Mouse (Mus musculus): ENCODE measurements around the gene Lmna.
A peak's percentile ranks its signal among the peaks of the same experiment; 100 is the strongest.

The Lmna gene

DNA sequence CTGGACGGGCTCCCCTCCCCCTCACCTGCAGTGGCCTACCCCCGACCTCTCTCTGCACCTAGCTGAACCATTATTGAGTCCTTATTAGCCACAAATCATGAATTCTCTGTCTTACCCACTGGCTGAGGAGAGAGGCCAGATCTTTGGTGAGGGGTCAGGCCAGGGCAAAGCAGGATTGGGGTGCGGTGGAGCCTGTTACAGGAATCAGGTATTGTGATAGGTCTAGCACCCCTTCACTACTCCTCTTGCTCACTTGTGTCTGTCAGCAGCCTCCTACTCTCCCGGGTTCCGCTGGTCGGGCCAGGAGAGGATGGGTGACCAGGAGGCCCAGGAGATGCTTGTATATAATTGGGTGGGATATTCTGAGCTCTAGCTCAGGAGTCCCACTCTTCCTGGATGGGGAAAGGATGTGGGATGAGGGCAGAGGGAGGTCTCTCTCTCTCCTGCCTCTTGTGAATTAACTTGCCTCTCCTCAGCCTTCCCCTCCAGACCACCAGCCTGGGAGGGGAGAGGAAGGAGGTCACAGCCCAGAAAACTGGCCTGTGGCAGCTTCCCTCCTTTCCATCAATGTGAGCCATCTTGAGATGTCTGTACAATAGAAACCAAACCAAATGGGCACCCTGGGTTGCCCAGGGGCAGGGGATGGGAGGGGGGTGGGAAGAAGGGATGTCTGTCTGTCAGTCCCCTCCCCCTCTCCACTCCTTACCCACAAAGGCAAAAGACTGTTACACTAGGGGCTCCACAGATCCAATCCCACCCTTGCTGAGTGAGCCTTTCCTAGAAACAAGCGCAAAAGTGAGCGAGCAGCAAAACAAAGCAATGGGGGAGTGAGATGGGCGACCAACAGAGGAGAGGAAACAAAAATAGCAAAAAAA lies 28.8 kb upstream of the Lmna start:
- DNase-seq, result no peak

DNA sequence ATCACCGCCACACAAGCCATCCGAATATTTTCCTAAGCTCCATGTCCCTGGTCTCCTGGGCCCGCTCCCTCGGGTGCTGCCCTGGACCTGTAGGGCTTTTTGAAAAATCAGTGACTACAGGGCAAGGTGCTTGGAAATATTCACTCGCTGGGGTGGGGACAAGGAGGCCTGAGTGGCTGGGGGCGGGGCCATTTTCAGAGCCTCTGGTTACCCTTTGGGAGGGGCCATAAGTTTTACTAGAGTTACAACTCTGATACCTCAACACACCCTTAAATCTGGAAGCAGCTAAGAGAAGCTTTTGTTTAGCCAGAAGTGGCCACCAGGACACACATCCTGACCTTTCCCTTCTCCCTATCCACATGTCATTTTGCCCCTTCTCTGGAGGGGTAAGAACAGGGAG lies 27.4 kb upstream of the Lmna start:
- DNase-seq, result no peak

GRCm38 (mm10) chr3:88536103-88536930 lies 26.6 kb upstream of the Lmna start:
- peak; percentile 82 for DNase-seq

- no peak for DNase-seq
Measured at GRCm38 (mm10) chr3:88535527-88535926, 25.8 kb upstream of the Lmna start.

DNA sequence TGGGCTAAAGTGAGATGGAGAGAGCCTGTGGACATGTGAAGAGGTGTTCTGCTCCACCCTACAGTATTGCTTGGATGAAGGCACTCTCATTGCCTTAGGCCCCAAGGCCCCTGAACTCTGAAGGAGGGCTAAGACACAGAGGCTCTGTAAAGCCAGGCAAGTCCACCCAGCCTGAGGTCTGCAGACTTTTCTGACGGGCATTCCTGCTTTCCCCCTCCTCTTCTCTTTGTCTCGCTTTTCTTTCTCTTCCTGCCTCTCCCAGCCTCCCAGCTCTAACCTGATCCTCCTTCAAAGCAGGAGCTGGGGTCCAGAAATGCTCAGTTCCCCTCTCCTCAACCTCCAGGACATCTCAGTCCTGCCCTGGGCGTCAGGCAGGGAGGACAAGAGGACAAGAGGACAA lies 25.2 kb upstream of the Lmna start:
- DNase-seq, result no peak

DNA sequence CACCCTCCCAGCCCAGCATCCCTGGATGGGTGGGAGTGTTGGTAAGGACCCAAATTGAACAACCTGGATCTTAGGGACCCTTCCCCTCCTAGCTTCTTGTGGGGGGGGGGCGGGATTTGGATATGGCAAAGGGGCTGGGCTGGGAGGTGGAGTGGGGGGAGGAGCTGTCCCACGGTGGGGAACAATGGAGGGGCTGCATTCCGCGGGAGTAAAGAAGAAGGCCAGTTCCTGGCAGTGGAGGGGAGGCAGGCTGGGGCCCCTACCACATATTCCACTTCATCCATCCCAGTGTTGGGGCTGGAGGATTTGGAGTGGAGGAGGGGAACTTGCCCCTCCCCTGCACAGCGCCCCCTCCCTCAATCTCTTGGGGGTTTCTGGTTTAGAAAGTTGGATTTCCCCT lies 23.9 kb upstream of the Lmna start:
- DNase-seq, result no peak

GRCm38 (mm10) chr3:88532689-88533511 lies 23.1 kb upstream of the Lmna start:
- DNase-seq, result no peak

DNA sequence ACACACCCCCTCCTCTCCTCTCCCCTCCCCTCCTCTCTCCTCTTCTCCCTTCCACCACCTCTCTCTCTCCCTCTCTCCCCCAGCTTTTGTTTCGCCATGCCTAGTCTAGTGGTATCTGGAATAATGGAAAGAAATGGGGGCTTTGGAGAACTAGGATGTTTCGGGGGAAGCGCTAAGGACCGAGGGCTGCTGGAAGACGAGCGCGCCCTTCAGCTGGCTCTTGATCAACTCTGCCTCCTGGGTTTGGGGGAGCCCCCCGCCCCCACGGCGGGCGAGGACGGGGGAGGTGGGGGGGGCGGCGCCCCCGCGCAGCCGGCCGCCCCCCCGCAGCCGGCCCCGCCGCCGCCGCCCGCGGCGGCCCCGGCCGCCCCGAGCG lies 22.5 kb upstream of the Lmna start, which contains the start of gene Mex3a:
Gene Mex3a (plus strand): TSS at position 97 of the 376 bp plus-strand sequence.
- no peak for DNase-seq

GRCm38 (mm10) chr3:88531348-88532298 lies 21.9 kb upstream of the Lmna start:
- DNase-seq, result peak; percentile 82

DNA sequence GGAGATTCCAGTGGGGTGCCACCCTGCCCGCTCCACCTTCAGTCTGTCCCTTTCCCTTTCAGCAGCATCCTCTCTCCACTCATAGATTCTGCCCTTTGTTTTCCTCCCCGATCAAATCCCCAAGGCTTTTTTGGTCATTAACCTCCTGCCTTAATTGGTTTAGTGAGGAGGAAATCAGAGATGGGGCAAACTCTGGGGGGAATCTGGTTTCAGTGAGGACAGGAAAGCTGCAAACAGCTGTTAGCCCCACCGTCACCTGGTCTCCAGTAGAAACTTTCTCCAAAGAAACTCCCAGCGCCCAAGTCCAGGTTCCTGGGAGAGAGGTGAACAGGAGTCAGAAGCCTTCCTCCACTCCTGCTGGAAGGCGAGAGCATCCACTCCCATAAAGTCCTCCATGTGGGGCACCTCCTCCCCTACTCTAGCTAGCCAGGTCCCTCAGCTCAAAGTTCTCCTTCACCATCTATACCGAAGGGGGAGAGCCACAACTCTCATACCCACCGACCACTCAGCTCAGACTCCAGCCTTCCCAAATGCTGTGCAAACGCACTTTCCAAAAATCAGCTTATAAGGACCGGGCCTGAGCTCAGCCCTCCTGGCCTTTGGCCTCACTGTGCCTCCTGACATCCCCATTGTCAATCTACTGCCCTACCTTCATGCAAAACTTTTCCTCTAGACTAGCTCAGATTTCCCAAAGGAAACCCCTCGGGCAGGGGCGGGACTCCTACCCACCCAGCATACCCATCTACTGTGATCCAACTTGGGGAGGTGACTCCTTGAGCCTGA lies 20.5 kb upstream of the Lmna start:
- DNase-seq, result no peak

DNA sequence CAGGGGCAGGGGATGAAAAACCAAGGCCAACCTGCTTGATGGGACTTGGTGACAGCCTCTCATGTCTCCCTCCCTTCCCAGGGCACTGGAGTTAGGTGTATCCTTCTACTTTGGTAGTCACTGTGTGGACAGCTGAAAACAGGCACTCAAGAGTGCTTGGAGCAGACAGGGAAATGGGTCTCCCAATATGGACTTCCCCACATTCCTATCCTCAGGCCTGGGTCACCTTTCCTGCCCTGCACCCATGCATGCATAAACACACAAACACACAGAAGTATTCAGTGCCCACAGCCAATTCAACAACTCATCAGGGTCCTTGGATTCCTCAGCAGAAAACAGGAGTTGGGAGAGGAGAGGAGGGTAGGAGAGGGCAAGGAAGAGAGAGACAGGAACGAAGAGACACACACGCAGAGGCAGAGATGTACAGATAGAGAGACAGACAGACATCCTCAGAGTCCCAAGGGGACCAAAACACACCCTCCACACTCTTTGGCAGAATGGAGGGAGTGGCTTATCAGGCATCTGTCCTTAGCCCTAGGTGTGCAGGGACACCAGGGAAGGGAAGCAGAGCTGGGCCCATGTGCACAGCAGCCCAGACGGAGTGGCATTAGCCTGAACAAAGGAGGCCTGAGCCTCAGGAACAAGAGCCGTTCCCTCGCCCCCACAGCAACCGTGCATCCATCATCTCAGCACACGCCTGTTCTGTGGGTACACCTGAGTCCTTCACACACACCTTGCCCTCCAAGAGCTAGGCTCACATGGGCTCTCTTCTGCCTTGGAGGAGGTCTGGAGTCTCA lies 19.6 kb upstream of the Lmna start:
- no peak for DNase-seq

GRCm38 (mm10) chr3:88528646-88529045 lies 18.9 kb upstream of the Lmna start:
- DNase-seq, result no peak

DNA sequence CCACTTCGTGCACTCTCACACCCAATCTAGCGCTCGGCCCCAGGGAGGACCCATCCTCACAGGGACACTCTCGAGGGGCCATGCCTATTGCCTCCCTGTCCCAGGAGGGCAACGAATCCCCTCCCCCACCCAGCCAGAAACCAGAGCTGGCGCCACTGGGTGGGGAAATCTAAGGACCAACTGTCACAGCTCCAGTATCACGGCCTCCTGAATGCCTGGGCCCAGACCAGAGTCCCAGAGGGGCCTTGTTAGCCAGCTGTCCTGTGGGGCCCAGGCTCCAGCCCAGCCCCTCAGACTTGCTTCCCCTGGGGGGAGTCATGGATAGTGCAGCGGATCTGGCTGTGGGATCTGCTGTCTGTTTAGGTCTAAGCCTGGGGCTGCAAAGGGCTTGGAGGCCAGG lies 17.8 kb upstream of the Lmna start:
- no peak for DNase-seq

GRCm38 (mm10) chr3:88526157-88527131 lies 16.7 kb upstream of the Lmna start:
- DNase-seq, result peak; percentile 83

GRCm38 (mm10) chr3:88525021-88525420 lies 15.3 kb upstream of the Lmna start:
- no peak for DNase-seq

- no peak for DNase-seq
Measured at GRCm38 (mm10) chr3:88523027-88523426, 13.3 kb upstream of the Lmna start.

GRCm38 (mm10) chr3:88521803-88522331 lies 12.1 kb upstream of the Lmna start:
- no peak for DNase-seq

- no peak for DNase-seq
Measured at GRCm38 (mm10) chr3:88521156-88521555, 11.4 kb upstream of the Lmna start.

DNA sequence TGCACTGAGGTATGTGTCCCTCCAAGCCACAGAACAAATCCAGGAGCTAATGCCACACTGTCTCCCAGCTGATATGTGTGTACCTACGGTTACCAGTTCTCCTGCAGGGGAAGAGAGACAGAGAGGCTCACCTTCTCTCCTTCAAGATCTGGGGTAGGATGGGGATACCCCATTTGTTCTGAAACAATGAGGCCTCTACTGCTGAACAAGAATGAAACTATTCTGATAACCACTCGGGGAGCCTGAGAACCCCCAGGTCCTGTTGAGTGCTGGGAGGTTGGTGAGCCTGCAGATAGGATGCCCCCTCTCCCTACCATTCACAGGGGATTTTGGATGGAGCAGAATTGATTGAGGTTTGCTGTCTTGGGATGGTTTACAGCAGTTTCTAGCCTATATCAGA lies 10.3 kb upstream of the Lmna start:
- no peak for DNase-seq
